Mouse (Mus musculus) layer of hippocampus, postnatal 10 days (tissue): ENCODE measurements at regions not wholly inside any gene's neighbourhood (a gene's known extent, or its start where the extent isn't known, plus 50 kb on each side); places are given as distances from the start of the nearest gene placed in this dataset.

ENCODE experiments used
- microRNA-seq, 2 experiments: library from miRNA; unstranded; fragments of <30 nt; microRNA quantifications; one replicate each; pipeline ENCODE4 v1.2.0; 2021

Small RNAs in the stretch of these regions (microRNA-seq; reads per million reads assigned to microRNA genes)
- gene Gm24999 (0 reads per million in 2 experiments), gene Gm25000 (0 reads per million in 2 experiments)
